Mouse (Mus musculus) erythroid progenitor cell, adult 5-6 weeks (primary cell): Measurements from ENCODE around the gene Braf. TPM values are rescaled to one million over a fixed set of nuclear protein-coding genes. Genes with fewer than 3 reads are reported as not detected.

Source experiments
- ATAC-seq: replicated peaks from 2 replicates; pipeline ENCODE4 v1.8.0; 2016; ENCODE audit warnings: moderate number of reproducible peaks, mild to moderate bottlenecking, moderate TSS enrichment, inconsistent platforms; ENCODE audit not compliant: poor library complexity, low FRiP score, severe bottlenecking
- total RNA-seq, 2 experiments: library from RNA; stranded (forward) in 1 of 2; stranded (reverse) in 1 of 2; fragments of 150-400 nt in 1 of 2; fragments of 186-747, 209-891 nt in 1 of 2; gene quantifications; 2 replicates each; pipeline versions ENCODE4 v1.2.3 to v1.2.4; 2015 to 2017; ENCODE audit warnings: low replicate concordance in 2 of 2

Braf gene
- total RNA-seq, 2 experiments from 2014 or later, result 8.2 to 24.3 TPM

DNA sequence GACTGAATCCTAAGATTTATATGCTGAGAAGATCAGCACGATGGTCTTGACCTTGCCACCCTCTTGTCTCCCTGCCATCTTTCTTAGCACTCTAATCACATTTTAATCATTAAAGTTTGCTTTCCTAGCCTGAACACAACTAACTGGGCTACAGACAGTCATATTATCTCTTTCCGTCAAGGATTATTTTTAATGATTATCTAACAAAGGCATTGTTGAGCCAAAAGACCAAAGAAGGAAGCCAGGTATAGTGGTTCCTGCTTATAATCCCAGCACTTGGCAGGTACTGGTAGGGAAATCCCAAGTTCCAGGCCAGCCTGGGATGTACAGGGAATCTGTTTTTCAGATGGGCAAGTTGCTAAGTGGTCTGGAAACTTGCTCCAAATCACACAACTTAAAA is 114.0 kb downstream of the Braf start:
- ATAC-seq, result no peak

DNA sequence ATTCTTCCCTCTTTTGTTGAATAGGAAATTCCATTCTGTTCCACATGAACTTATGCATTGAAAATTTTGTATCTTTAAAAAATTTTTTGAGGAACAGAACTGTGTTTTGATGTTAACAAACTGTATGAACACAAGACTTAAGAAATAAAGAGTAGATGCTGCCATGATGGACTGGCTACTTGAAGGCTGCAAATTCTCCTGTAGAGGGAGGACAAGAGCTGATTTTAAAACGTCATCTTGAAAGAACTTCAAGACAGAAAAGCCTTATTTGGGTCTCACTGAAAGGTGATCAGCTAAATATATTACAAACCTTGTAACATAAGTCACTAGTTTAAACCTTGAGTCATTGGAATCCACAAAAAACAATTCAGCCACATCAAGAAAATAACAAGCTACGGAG is 115.1 kb downstream of the Braf start:
- no peak for ATAC-seq

DNA sequence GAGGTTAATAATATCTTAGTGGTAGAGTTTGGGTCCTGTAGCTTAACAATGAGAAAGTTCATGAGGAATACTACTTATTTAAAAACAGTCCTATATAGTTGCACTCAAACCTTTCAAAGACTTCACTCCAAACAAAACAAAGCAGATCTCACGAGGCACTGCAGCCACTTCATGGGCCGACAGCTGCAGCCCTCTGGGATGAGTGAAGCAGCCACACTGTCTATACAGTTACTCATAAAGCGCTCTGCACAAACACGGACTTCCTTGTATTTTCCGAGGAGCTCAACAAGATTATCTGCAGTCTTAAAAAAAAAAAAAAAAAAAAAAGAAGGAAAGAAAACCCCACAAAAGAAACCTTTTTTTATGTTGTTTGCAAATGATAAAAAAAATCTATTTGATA is 117.9 kb downstream of the Braf start:
- ATAC-seq, result no peak

GRCm38 (mm10) chr6:39606862-39607261 is 118.4 kb downstream of the Braf start:
- no peak for ATAC-seq

GRCm38 (mm10) chr6:39606056-39606455 is 119.2 kb downstream of the Braf start:
- ATAC-seq, result no peak

GRCm38 (mm10) chr6:39604565-39604964 is 120.7 kb downstream of the Braf start:
- no peak for ATAC-seq

DNA sequence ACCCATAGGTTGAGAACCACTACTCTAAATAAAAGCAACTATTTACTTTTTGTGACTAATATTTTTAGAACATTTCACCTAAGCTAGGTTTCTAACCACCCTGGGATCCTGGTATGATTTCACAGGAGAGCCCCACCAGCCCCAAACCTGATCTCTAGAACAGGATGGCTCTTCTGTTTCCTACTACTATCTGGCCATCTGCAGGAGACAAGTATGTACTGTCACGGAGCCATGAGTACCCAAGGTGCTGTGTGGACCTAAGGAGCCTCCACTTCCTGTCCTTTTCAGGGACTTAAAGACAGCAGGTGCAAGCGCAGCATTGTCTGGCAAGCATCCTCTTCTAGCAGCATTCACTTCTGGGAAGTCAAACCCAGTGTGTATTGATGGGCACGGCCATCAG is 123.4 kb downstream of the Braf start:
- ATAC-seq, result no peak

GRCm38 (mm10) chr6:39600851-39601250 is 124.4 kb downstream of the Braf start:
- no peak for ATAC-seq

DNA sequence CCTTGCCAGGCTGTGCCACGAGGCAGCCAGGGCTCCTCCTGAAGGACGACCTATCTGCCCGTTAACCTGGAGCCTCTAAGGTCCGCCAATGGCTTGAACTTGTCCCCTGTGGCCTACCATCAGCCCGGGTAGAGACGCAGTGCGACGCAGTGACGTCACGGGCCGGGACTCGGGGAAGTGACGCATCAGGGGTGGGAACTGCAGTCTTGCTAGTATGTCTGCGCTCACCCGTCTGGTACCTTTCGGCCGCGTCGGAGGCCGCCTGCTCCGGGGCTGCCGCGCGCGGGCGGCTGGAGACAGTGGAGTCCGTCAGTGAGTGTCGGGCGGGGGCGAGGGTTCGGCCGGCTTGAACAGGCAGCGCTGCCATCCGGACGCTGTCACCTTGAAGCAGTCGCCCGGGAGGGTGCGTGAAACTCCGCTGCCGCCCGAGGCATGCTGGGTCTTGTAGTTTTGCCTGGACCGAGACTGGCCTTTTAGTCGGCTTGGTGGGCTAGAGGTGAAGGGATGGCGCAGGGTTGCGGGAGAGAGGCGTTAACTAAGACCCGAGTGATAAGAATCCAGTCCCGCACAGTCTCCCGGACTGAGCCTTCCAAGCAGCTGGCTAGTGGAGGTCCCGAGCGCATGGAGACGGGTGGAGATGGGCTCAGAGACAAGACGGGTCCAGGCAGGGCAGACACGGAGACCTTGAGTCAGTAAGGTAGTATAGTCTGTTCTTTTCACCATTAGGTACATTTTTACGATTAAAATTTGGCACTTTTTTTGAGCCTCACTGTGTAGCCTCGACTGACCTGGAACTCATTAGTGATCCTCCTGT is 132.7 kb downstream of the Braf start, which contains the start of gene Ndufb2:
TSS of gene Ndufb2 (plus strand) at position 174 of the 814 bp plus-strand sequence.
- peak; percentile 99 for ATAC-seq

DNA sequence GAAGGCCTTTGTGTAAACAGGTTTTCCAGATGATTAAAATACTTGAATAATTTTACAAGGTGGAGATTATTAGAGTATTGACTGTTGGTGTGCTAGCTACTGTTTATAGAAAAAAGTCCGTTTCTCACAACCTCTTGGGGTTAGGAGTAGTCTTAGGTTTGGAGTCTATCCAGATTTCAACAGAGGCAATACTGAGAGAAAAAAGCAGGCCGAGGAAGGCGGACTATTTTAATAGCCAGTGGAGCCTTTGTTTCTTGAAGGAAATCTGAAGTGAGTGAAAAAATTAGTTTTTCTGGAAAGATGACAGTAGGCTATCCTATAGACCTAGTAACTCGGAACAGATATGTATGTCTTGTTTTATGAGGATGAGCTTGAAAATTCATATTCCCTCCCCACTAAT is 133.8 kb downstream of the Braf start:
- no peak for ATAC-seq

DNA sequence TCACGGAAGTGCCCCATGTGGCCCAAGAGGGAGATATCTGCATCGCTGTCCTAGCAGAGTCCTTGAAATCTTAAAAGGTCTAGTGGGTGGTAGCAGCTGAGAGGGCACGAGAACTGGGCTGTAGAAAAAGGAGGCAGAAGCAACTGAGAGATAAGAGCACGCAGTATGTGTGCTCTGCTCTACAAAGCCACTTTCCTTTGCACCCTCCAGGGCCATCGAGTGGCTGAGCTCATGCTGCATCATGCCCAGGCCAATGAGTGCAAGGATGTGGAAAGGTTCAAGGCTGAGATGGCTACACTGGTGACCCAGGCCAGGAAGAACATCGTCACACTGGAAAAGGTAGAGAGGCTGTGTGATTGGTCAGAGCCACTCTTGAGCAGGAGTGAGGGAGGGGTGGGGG is 139.7 kb downstream of the Braf start, which contains the start of gene Gm42420:
TSS of gene Gm42420 (plus strand) at position 237 of the 400 bp plus-strand sequence.
- ATAC-seq, result no peak

GRCm38 (mm10) chr6:39581087-39581784 is 144.0 kb downstream of the Braf start:
- peak; percentile 60; the same call in 1 of the 2 replicates for ATAC-seq

- no peak for ATAC-seq
These were observed 144.7 kb downstream of the Braf start for GRCm38 (mm10) chr6:39580558-39580957.

GRCm38 (mm10) chr6:39579552-39579951 is 145.7 kb downstream of the Braf start:
- ATAC-seq, result no peak

DNA sequence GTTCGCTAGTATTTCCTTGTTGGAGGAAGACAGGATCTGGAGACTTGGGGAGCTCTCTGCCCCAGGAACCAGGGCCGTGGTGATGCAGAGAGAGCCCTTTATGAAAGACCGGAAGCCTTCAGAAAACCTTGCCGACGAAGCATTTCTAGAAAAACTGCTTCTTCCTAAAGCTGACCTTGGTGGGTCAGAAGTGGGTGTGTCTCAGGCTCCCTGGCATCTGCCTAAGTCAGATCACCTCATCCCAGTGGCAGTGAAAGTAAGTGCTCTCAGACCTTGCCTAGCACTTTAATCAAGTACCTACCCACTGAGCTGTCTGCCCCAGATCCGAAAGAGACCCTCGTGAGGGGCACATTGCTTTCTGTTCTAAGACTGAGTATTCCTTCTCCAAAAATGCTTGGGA is 150.3 kb downstream of the Braf start:
- no peak for ATAC-seq

DNA sequence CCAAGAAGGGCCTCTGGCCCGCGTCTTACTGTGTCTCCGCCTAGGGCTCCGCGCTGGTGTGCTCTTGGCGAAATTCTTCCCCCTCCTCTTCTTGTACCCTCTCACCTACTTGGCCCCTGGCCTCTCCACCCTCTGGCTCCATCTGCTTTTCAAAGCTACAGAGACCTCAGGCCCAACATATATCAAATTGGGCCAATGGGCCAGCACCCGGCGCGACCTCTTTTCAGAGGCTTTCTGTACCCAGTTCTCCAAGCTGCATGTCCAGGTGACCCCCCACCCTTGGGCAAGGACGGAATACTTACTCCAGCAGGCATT is 150.8 kb downstream of the Braf start:
- ATAC-seq, result no peak

- ATAC-seq, result peak; percentile 87
These were observed 151.3 kb downstream of the Braf start, which contains the start of gene Adck2 for GRCm38 (mm10) chr6:39573791-39574554. Gene Adck2, plus strand, starts transcription at chr6:39573873.

DNA sequence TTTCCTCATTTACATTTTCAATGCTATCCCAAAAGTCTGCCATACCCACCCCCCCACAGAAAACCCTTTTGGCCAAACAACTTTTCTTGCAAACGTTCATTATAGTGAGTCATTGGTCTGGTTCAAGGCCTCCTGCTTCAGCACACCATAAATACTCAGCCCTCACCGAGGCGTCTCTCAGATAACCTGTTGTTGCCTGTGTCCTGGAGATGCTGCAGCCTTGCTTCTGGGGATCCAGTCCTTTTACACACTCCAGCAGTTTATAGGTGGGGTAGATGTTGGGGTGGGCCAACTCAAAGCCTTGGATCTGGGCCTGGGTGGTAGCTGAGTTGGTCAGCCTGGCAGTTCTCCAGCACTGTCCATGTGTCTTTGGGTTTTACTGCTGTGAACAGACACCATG is 154.8 kb downstream of the Braf start:
- no peak for ATAC-seq

- no peak for ATAC-seq
These were observed 157.7 kb downstream of the Braf start for GRCm38 (mm10) chr6:39567528-39567927.
